Mouse (Mus musculus): ENCODE data around the gene Zfp386. TPM values are rescaled to one million over a fixed set of nuclear protein-coding genes. Genes with fewer than 3 reads are reported as not detected.

The Zfp386 gene
- polyA plus RNA-seq, 1 experiment from 2014 or later, result 65.3 TPM

- WGBS, result 93% methylated on average over 8 of the region's 8 CpGs
- DNase-seq (no peak), ATAC-seq (ENCODE audit: low FRiP score, low TSS enrichment) (no peak)
- Histone ChIP-seq H3K9ac (replicated peaks; ENCODE audit: low read length) (no peak overlapping the region), H3K27ac (replicated peaks; ENCODE audit: low read depth, low read length) (no peak overlapping the region), H3K36me3 (ENCODE audit: control insufficient read depth, insufficient read depth, low read length) (no peaks in the 10 kb centered on the region), H3K4me1 (ENCODE audit: control insufficient read depth, insufficient read depth, low read length) (no peaks in the 10 kb centered on the region), H3K4me3 (replicated peaks; ENCODE audit: low read depth, low read length) (no peak overlapping the region), H3K27me3 (ENCODE audit: control insufficient read depth, insufficient read depth, low read length) (no peaks in the 10 kb centered on the region), H3K9me3 (ENCODE audit: control insufficient read depth, low read length) (no peaks in the 10 kb centered on the region), H3K4me2 (ENCODE audit: low read length) (no peak overlapping the region)
Observed at GRCm38 (mm10) chr12:116097166-116097565, 49.6 kb downstream of the Zfp386 start.

GRCm38 (mm10) chr12:116101945-116102344 is 54.4 kb downstream of the Zfp386 start:
- no peak overlapping the region for H3K4me2 ChIP-seq (ENCODE audit: low read length)
- no peaks in the 10 kb centered on the region for H3K4me1 ChIP-seq (ENCODE audit: control insufficient read depth, insufficient read depth, low read length)
- H3K36me3 ChIP-seq (ENCODE audit: control insufficient read depth, insufficient read depth, low read length), result no peaks in the 10 kb centered on the region
- no peak overlapping the region for H3K4me3 ChIP-seq (replicated peaks; ENCODE audit: low read depth, low read length)
- no peaks in the 10 kb centered on the region for H3K9me3 ChIP-seq (ENCODE audit: control insufficient read depth, low read length)
- no peaks in the 10 kb centered on the region for H3K27me3 ChIP-seq (ENCODE audit: control insufficient read depth, insufficient read depth, low read length)
- WGBS, result 98% methylated on average over 2 of the region's 2 CpGs
- no peak for ATAC-seq (ENCODE audit: low FRiP score, low TSS enrichment)
- no peak overlapping the region for H3K27ac ChIP-seq (replicated peaks; ENCODE audit: low read depth, low read length)
- DNase-seq, result no peak
- H3K9ac ChIP-seq (replicated peaks; ENCODE audit: low read length), result no peak overlapping the region

- H3K4me3 ChIP-seq (replicated peaks; ENCODE audit: low read depth, low read length), result no peak overlapping the region
- ATAC-seq (ENCODE audit: low FRiP score, low TSS enrichment) (no peak), DNase-seq (no peak)
- H3K36me3 ChIP-seq (ENCODE audit: control insufficient read depth, insufficient read depth, low read length), result no peaks in the 10 kb centered on the region
- H3K27ac ChIP-seq (replicated peaks; ENCODE audit: low read depth, low read length), result no peak overlapping the region
- H3K9ac ChIP-seq (replicated peaks; ENCODE audit: low read length), result no peak overlapping the region
- H3K4me1 ChIP-seq (ENCODE audit: control insufficient read depth, insufficient read depth, low read length), result no peaks in the 10 kb centered on the region
- no peaks in the 10 kb centered on the region for H3K27me3 ChIP-seq (ENCODE audit: control insufficient read depth, insufficient read depth, low read length)
- H3K9me3 ChIP-seq (ENCODE audit: control insufficient read depth, low read length), result no peaks in the 10 kb centered on the region
- H3K4me2 ChIP-seq (ENCODE audit: low read length), result no peak overlapping the region
- 91% methylated on average over 9 of the region's 9 CpGs for WGBS
Observed at GRCm38 (mm10) chr12:116109451-116110353, 62.2 kb downstream of the Zfp386 start.

GRCm38 (mm10) chr12:116111007-116111694 is 63.6 kb downstream of the Zfp386 start:
- Histone ChIP-seq H3K27me3 (ENCODE audit: control insufficient read depth, insufficient read depth, low read length) (no peaks in the 10 kb centered on the region), H3K9me3 (ENCODE audit: control insufficient read depth, low read length) (no peaks in the 10 kb centered on the region), H3K4me3 (replicated peaks; ENCODE audit: low read depth, low read length) (no peak overlapping the region), H3K27ac (replicated peaks; ENCODE audit: low read depth, low read length) (no peak overlapping the region), H3K9ac (replicated peaks; ENCODE audit: low read length) (no peak overlapping the region), H3K4me1 (ENCODE audit: control insufficient read depth, insufficient read depth, low read length) (no peaks in the 10 kb centered on the region), H3K4me2 (ENCODE audit: low read length) (no peak overlapping the region), H3K36me3 (ENCODE audit: control insufficient read depth, insufficient read depth, low read length) (no peaks in the 10 kb centered on the region)
- WGBS, result 82% methylated on average over 7 of the region's 7 CpGs
- ATAC-seq (ENCODE audit: low FRiP score, low TSS enrichment) (no peak), DNase-seq (no peak)

Other genes starting within 250 kb of the Zfp386 start
- 0.55 and 0.97 TPM in 2 replicates for gene Vipr2, start 30.0 kb downstream of the Zfp386 start, polyA plus RNA-seq (2014; fragmentation: Nextera tagmentation; extraction: Ambion mirVana)
- 15.9 and 17.9 TPM in 2 replicates for gene Wdr60, start 215.3 kb downstream of the Zfp386 start, polyA plus RNA-seq (2014; fragmentation: Nextera tagmentation; extraction: Ambion mirVana)
- gene Gm11027, start 227.7 kb downstream of the Zfp386 start, polyA plus RNA-seq (2014; fragmentation: Nextera tagmentation; extraction: Ambion mirVana), result not detected in 2 replicates
- gene Esyt2, start 233.5 kb downstream of the Zfp386 start, polyA plus RNA-seq (2014; fragmentation: Nextera tagmentation; extraction: Ambion mirVana), result 13.3 and 18.5 TPM in 2 replicates

Measured in midbrain, embryonic 14.5 days (tissue).